23 mouse cellular contexts compared by ENCODE assay signal in genomic region chr2:12085492-12085891, GRCm38 (mm10).
"Had no signal": no experiment of that assay in that cellular context is flagged by ENCODE, and none has a peak within 500 bp of the region (broad histone marks: within the 10 kb centered on the region; RNA-seq: fewer than 3 reads in every experiment).

No protein-coding gene starts in this region.

- H3K27ac ChIP-seq: heart, adult 2 months; hindbrain, embryonic 10.5 days; hindbrain, embryonic 12.5 days; hindbrain, embryonic 14.5 days; intestine, embryonic 15.5 days; layer of hippocampus, adult 2 months; left cerebral cortex, adult 2 months; limb, embryonic 10.5 days; limb, embryonic 12.5 days had no signal

- DNase-seq: gastrocnemius, postnatal 14 days; gastrocnemius, postnatal 36 days; heart, adult 2 months; heart, postnatal 10 days; heart, postnatal 4 days; kidney, adult 18-20 months; kidney, adult 8-10 months; kidney, postnatal 10 days; kidney, postnatal 25 days; kidney, postnatal 4 days; liver had no signal

- H3K9me3 ChIP-seq: heart, embryonic 12.5 days; hindbrain, embryonic 10.5 days; hindbrain, embryonic 12.5 days; intestine, embryonic 15.5 days; limb, embryonic 10.5 days; limb, embryonic 12.5 days had no signal

- H3K9ac ChIP-seq: heart, embryonic 12.5 days; hindbrain, embryonic 12.5 days; hindbrain, embryonic 14.5 days; intestine, embryonic 15.5 days; limb, embryonic 12.5 days had no signal

- H3K36me3 ChIP-seq: heart, embryonic 12.5 days; hindbrain, embryonic 10.5 days; hindbrain, embryonic 12.5 days; intestine, embryonic 15.5 days; limb, embryonic 10.5 days; limb, embryonic 12.5 days had no signal

- H3K27me3 ChIP-seq: heart, embryonic 12.5 days; hindbrain, embryonic 12.5 days; intestine, embryonic 15.5 days; limb, embryonic 12.5 days had no signal

- H3K4me3 ChIP-seq: heart, adult 2 months; heart, embryonic 12.5 days; hindbrain, embryonic 10.5 days; hindbrain, embryonic 12.5 days; intestine, embryonic 15.5 days; layer of hippocampus, adult 2 months; left cerebral cortex, adult 2 months; limb, embryonic 10.5 days; limb, embryonic 12.5 days had no signal

- H3K4me1 ChIP-seq: heart, embryonic 12.5 days; hindbrain, embryonic 10.5 days; hindbrain, embryonic 12.5 days; intestine, embryonic 15.5 days; limb, embryonic 10.5 days; limb, embryonic 12.5 days had no signal

- ATAC-seq: hindbrain, embryonic 16.5 days; inflammation-experienced regulatory T-cells, adult 6 months; intestine, embryonic 15.5 days; intestine, postnatal 0 days had no signal
